Mouse (Mus musculus) T-helper 2 cell (primary cell): ENCODE measurements around the gene Tmcc2.

ENCODE experiments used
- in situ Hi-C: fragments of 300-600 bp; cut with MboI, MseI; formaldehyde crosslinking; loops from one replicate; pipeline ENCODE4 v1.15.1; 2025; ENCODE audit warnings: high pct_unique_total_duplicates

The Tmcc2 gene

GRCm38 (mm10) chr1:132390691-132391579, at the start of gene Tmcc2:
TSS of gene Tmcc2 (minus strand) at chr1:132391281.
- in situ Hi-C loops, result no loop called here

GRCm38 (mm10) chr1:132437389-132437788, 46.3 kb upstream of the Tmcc2 start:
- in situ Hi-C loops, result no loop called here

GRCm38 (mm10) chr1:132436960-132437359, 45.9 kb upstream of the Tmcc2 start:
- in situ Hi-C loops, result no loop called here

GRCm38 (mm10) chr1:132436320-132436958, 45.4 kb upstream of the Tmcc2 start:
- in situ Hi-C loops, result no loop called here

GRCm38 (mm10) chr1:132434032-132434431, 43.0 kb upstream of the Tmcc2 start:
- in situ Hi-C loops, result no loop called here

GRCm38 (mm10) chr1:132433349-132433748, 42.3 kb upstream of the Tmcc2 start:
- in situ Hi-C loops, result no loop called here

GRCm38 (mm10) chr1:132431716-132432115, 40.6 kb upstream of the Tmcc2 start:
- in situ Hi-C loops, result no loop called here

- in situ Hi-C loops, result no loop called here
Measured at GRCm38 (mm10) chr1:132430818-132431217, 39.7 kb upstream of the Tmcc2 start.

GRCm38 (mm10) chr1:132425600-132425999, 34.5 kb upstream of the Tmcc2 start:
- in situ Hi-C loops, result no loop called here

GRCm38 (mm10) chr1:132422912-132423696, 32.0 kb upstream of the Tmcc2 start:
- in situ Hi-C loops, result no loop called here

- in situ Hi-C loops, result no loop called here
Measured at GRCm38 (mm10) chr1:132420662-132421061, 29.6 kb upstream of the Tmcc2 start.

- in situ Hi-C loops, result no loop called here
Measured at GRCm38 (mm10) chr1:132420206-132420605, 29.1 kb upstream of the Tmcc2 start.

- in situ Hi-C loops, result no loop called here
Measured at GRCm38 (mm10) chr1:132417319-132418251, 26.5 kb upstream of the Tmcc2 start, which contains the start of gene Dstyk. TSS of gene Dstyk (plus strand) at chr1:132417555.

- in situ Hi-C loops, result no loop called here
Measured at GRCm38 (mm10) chr1:132416943-132417290, 25.8 kb upstream of the Tmcc2 start.

- in situ Hi-C loops, result no loop called here
Measured at GRCm38 (mm10) chr1:132416244-132416942, 25.3 kb upstream of the Tmcc2 start.

GRCm38 (mm10) chr1:132410657-132411056, 19.6 kb upstream of the Tmcc2 start:
- in situ Hi-C loops, result no loop called here

GRCm38 (mm10) chr1:132401843-132402242, 10.8 kb upstream of the Tmcc2 start:
- in situ Hi-C loops, result no loop called here

GRCm38 (mm10) chr1:132400538-132400937, 9.5 kb upstream of the Tmcc2 start:
- in situ Hi-C loops, result no loop called here

- in situ Hi-C loops, result no loop called here
Measured at GRCm38 (mm10) chr1:132396705-132397104, 5.6 kb upstream of the Tmcc2 start.

- in situ Hi-C loops, result no loop called here
Measured at GRCm38 (mm10) chr1:132392872-132393271, 1.8 kb upstream of the Tmcc2 start.
